Mouse (Mus musculus): ENCODE measurements around the gene Marcks.

DNA sequence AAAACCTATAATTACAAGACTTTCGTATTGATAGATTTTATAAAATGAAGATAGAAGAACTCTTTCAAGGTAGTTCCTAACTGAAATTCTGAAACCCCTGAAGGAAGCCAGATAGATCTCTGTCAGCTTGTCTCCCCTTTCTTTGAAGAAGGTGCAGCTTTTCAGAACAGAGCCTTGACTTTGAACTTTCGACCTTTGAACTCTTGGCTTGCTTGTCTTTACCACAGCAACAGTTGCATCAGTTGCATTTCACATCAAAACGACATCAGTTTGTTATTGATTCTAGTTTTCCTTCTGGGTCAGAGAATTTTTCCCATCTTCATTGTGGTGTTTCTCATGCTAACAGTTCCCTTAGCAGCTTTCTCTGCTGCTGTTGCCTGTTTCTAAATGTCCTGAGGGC lies 9.3 kb upstream of the Marcks start:
- TF ChIP-seq CTCF (conservative IDR thresholded peaks at IDR 0.05 in 1 of 2, IDR thresholded peaks at IDR 0.05 in 1 of 2; ENCODE audit: low read depth in 2 of 2, low read length in 2 of 2): no peak
- TF ChIP-seq POLR2A (IDR thresholded peaks at IDR 0.05; ENCODE audit: low read depth, low read length): no peak
- TF ChIP-seq CHD1 (IDR thresholded peaks at IDR 0.05; ENCODE audit: low read depth, low read length): no peak
- TF ChIP-seq MAZ (IDR thresholded peaks at IDR 0.05; ENCODE audit: low read depth, low read length): no peak
- no peak for TF ChIP-seq MEF2A (IDR thresholded peaks at IDR 0.05; ENCODE audit: borderline replicate concordance, low read depth, low read length)
- no peak for TF ChIP-seq MYC (IDR thresholded peaks at IDR 0.05; ENCODE audit: low read depth, low read length)
- no peak for TF ChIP-seq HCFC1 (IDR thresholded peaks at IDR 0.05; ENCODE audit: low read depth, low read length)
- TF ChIP-seq ETS1 (conservative IDR thresholded peaks at IDR 0.05; ENCODE audit: low read depth, low read length): no peak
- TF ChIP-seq USF1 (IDR thresholded peaks at IDR 0.05; ENCODE audit: low read depth, low read length): no peak
- TF ChIP-seq ZMIZ1 (IDR thresholded peaks at IDR 0.05; ENCODE audit: low read depth, low read length): no peak
- no peak for TF ChIP-seq NRF1 (IDR thresholded peaks at IDR 0.05; ENCODE audit: low read depth, low read length)
- TF ChIP-seq E2F4 (IDR thresholded peaks at IDR 0.05; ENCODE audit: insufficient replicate concordance, low read depth, low read length): no peak
- TF ChIP-seq ZNF384 (IDR thresholded peaks at IDR 0.05; ENCODE audit: low read depth, low read length): no peak
